Mouse (Mus musculus): ENCODE data around the gene Rabl6. TPM values are rescaled to one million over a fixed set of nuclear protein-coding genes. Genes with fewer than 3 reads are reported as not detected.

Rabl6 gene
- total and polyA plus RNA-seq, 3 experiments = 34.6 to 62.0 (median 55.7) TPM

DNA sequence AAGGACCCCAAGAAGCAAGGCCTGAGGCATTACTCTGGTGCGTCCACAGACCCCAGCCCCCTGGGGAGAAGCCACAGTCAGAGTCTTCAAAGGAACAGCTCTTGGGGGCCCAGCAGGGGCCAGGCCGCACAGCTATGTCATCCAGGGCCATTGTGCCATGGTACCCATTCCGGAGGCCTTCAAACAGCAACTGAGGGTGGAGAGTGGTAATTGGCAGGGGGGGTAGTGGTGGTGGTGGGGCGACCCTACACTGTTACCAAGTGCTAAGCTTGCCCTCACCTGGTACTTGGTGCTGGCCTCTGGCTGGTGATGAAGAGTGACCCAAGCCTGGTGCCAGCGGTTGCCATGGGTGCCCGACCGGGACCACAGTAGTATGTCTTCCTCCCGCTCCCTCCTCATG lies 42.6 kb downstream of the Rabl6 start:
- in situ Hi-C loops (cut with MboI; ENCODE audit: low pct_ligation_motif_present, low pct_unique_long_range_greater_than_20kb, low sequenced_read_pairs) (no loop called here), dilution Hi-C loops (cut with MboI; ENCODE audit: extremely low pct_ligation_motif_present, extremely low pct_unique_long_range_greater_than_20kb, low sequenced_read_pairs) (no loop called here)
- no peak overlapping the region for H3K4me2 ChIP-seq (ENCODE audit: insufficient read depth, low read depth, poor library complexity, severe bottlenecking)
- no peaks in the 10 kb centered on the region; a peak in 1 of 4 replicates for H3K4me1 ChIP-seq (ENCODE audit: control insufficient read depth in 1 of 2, insufficient read depth in 2 of 2)
- H3K27me3 ChIP-seq (replicated peaks) = no peaks in the 10 kb centered on the region
- no peaks in the 10 kb centered on the region for H3K79me2 ChIP-seq (replicated peaks; ENCODE audit: control insufficient read depth, extremely low read depth, insufficient read depth, poor library complexity, severe bottlenecking)
- no peaks in the 10 kb centered on the region for H3K9me3 ChIP-seq (replicated peaks; ENCODE audit: low read length)
- no peak overlapping the region for H3K9ac ChIP-seq (ENCODE audit: insufficient read depth, low read depth)
- no peak overlapping the region for H3K4me3 ChIP-seq (replicated peaks in 1 of 3; ENCODE audit: low read depth in 2 of 3, low read length in 2 of 3, poor library complexity in 1 of 3)
- TF ChIP-seq TCF12 (IDR thresholded peaks at IDR 0.05; ENCODE audit: low read depth, low read length) = no peak
- no peak for TF ChIP-seq HCFC1 (IDR thresholded peaks at IDR 0.05; ENCODE audit: low read depth, low read length)
- TF ChIP-seq UBTF (IDR thresholded peaks at IDR 0.05; ENCODE audit: low read depth, low read length) = no peak
- TF ChIP-seq TBP (conservative IDR thresholded peaks at IDR 0.05; ENCODE audit: low read depth, low read length) = no peak
- no peak for TF ChIP-seq MEF2A (IDR thresholded peaks at IDR 0.05; ENCODE audit: borderline replicate concordance, low read depth, low read length)
- TF ChIP-seq USF2 (conservative IDR thresholded peaks at IDR 0.05; ENCODE audit: low read depth, low read length) = no peak
- no peak for TF ChIP-seq MAZ (IDR thresholded peaks at IDR 0.05; ENCODE audit: low read depth, low read length)
- TF ChIP-seq POLR2AphosphoS2 (IDR thresholded peaks at IDR 0.05; ENCODE audit: low read depth, low read length) = no peak
- TF ChIP-seq MXI1 (IDR thresholded peaks at IDR 0.05; ENCODE audit: low read depth, low read length) = no peak
- no peak for TF ChIP-seq ELF1 (IDR thresholded peaks at IDR 0.05; ENCODE audit: low read depth, low read length)
- TF ChIP-seq SMC3 (IDR thresholded peaks at IDR 0.05; ENCODE audit: low read depth, low read length) = no peak
- TF ChIP-seq ZKSCAN1 (IDR thresholded peaks at IDR 0.05; ENCODE audit: borderline replicate concordance, low read depth, low read length) = no peak
- TF ChIP-seq MAX (IDR thresholded peaks at IDR 0.05; ENCODE audit: low read length) = no peak
- no peak for TF ChIP-seq POLR2A (IDR thresholded peaks at IDR 0.05; ENCODE audit: low read depth, low read length)
- no peak for TF ChIP-seq KAT2A (IDR thresholded peaks at IDR 0.05; ENCODE audit: insufficient replicate concordance, low read length)
- TF ChIP-seq GABPA (IDR thresholded peaks at IDR 0.05; ENCODE audit: insufficient replicate concordance, low read depth, low read length) = no peak
- TF ChIP-seq MAFK (IDR thresholded peaks at IDR 0.05; ENCODE audit: insufficient replicate concordance, low read length) = no peak
- no peak for TF ChIP-seq ZNF384 (IDR thresholded peaks at IDR 0.05; ENCODE audit: low read depth, low read length)
- no peak for TF ChIP-seq CHD1 (IDR thresholded peaks at IDR 0.05; ENCODE audit: low read depth, low read length)
- DNase-seq (ENCODE audit: extremely low read depth) = no peak
- no peak overlapping the region for H3K27ac ChIP-seq (ENCODE audit: insufficient read depth, low read depth)
- H3K36me3 ChIP-seq (replicated peaks in 1 of 2; ENCODE audit: control insufficient read depth in 1 of 2, insufficient read depth in 1 of 2, low read length in 1 of 2) = peaks cover 79 to 100% of the 10 kb centered on the region in 2 experiments

DNA sequence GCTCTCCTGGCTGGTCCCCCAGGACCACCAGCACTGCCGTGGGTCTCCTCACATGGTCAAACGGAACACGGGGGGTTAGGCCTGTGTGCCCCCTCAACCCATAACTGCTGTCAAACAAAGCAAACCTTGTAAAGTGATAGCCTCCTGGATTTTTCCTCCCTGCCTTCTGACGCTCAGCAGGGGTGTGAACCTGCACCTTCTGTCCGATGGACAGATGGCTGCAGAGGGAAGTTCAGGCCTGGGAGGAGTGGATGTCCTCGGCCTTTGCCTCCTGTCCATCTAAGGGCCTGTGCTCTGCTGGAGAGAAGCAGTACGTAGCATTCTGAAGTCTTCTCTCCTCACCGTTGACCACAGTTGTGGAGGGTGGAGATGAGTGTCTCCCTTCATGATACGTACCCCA lies 46.4 kb downstream of the Rabl6 start:
- Histone ChIP-seq H3K36me3 (replicated peaks in 1 of 2; ENCODE audit: control insufficient read depth in 1 of 2, insufficient read depth in 1 of 2, low read length in 1 of 2) (peaks cover 67 to 78% of the 10 kb centered on the region in 2 experiments), H3K4me2 (ENCODE audit: insufficient read depth, low read depth, poor library complexity, severe bottlenecking) (no peak overlapping the region), H3K27ac (ENCODE audit: insufficient read depth, low read depth) (no peak overlapping the region), H3K9ac (ENCODE audit: insufficient read depth, low read depth) (no peak overlapping the region), H3K4me1 (ENCODE audit: control insufficient read depth in 1 of 2, insufficient read depth in 2 of 2) (peaks cover 8 to 15% of the 10 kb centered on the region in 2 experiments), H3K79me2 (replicated peaks; ENCODE audit: control insufficient read depth, extremely low read depth, insufficient read depth, poor library complexity, severe bottlenecking) (peaks cover 25% of the 10 kb centered on the region), H3K27me3 (replicated peaks) (no peaks in the 10 kb centered on the region), H3K4me3 (replicated peaks in 1 of 3; ENCODE audit: low read depth in 2 of 3, low read length in 2 of 3, poor library complexity in 1 of 3) (no peak overlapping the region), H3K9me3 (replicated peaks; ENCODE audit: low read length) (no peaks in the 10 kb centered on the region)
- in situ Hi-C loops (cut with MboI; ENCODE audit: low pct_ligation_motif_present, low pct_unique_long_range_greater_than_20kb, low sequenced_read_pairs) (no loop called here), dilution Hi-C loops (cut with MboI; ENCODE audit: extremely low pct_ligation_motif_present, extremely low pct_unique_long_range_greater_than_20kb, low sequenced_read_pairs) (no loop called here)
- DNase-seq (ENCODE audit: extremely low read depth) = no peak
- no peak for TF ChIP-seq TBP (conservative IDR thresholded peaks at IDR 0.05; ENCODE audit: low read depth, low read length)
- no peak for TF ChIP-seq SMC3 (IDR thresholded peaks at IDR 0.05; ENCODE audit: low read depth, low read length)
- TF ChIP-seq SIN3A (IDR thresholded peaks at IDR 0.05; ENCODE audit: low read length) = no peak
- no peak for TF ChIP-seq CHD1 (IDR thresholded peaks at IDR 0.05; ENCODE audit: low read depth, low read length)
- no peak for TF ChIP-seq POLR2AphosphoS2 (IDR thresholded peaks at IDR 0.05; ENCODE audit: low read depth, low read length)
- TF ChIP-seq CHD2 (IDR thresholded peaks at IDR 0.05; ENCODE audit: low read length) = no peak

Data from CH12.LX (cell line).